In genomic region chr11:98409341-98409822, GRCm38 (mm10) we compare ENCODE assay signal across 9 mouse cellular contexts. TPM values are rescaled to one million over a fixed set of nuclear protein-coding genes. Genes with fewer than 3 reads are reported as not detected.
DNase-seq lines count a peak whose midpoint lies in the region; ATAC-seq lines count a peak whose summit lies in the region.
"Had no signal": no experiment of that assay in that cellular context is flagged by ENCODE, and none has a peak within 500 bp of the region (broad histone marks: within the 10 kb centered on the region; RNA-seq: fewer than 3 reads in every experiment).

No protein-coding gene starts in this region.

- DNase-seq in heart, adult 11 months = no peak
- peak; percentile 82 for DNase-seq in kidney, postnatal 14 days
- no peak for DNase-seq in cerebellum, postnatal 10 days
- no peak for DNase-seq in layer of hippocampus, adult 11-12 months (ENCODE audit: low spot score)
- DNase-seq in spleen, postnatal 10 days (ENCODE audit: low spot score in 2 of 2) = no peak

- peak; percentile 16; the same call in 1 of the 2 replicates for ATAC-seq in heart, embryonic 14.5 days (ENCODE audit: insufficient number of reproducible peaks, insufficient read depth, low FRiP score, low read depth)
- peak; percentile 47; the same call in 1 of the 2 replicates for ATAC-seq in forebrain, embryonic 16.5 days
- ATAC-seq in neural tube, embryonic 12.5 days (ENCODE audit: low FRiP score, low read depth) = no peak

- peak overlapping the region in 1 of 2 experiments; percentile 65; a peak in 2 of 4 replicates for H3K27ac ChIP-seq in heart, embryonic 14.5 days (replicated peaks in 1 of 2; ENCODE audit: control insufficient read depth in 1 of 2, insufficient read depth in 1 of 2, low read depth in 2 of 2, low read length in 2 of 2)
- no peak overlapping the region for H3K27ac ChIP-seq in forebrain, embryonic 16.5 days (ENCODE audit: low read length)
- H3K27ac ChIP-seq in neural tube, embryonic 12.5 days = no peak overlapping the region
- H3K27ac ChIP-seq: liver, embryonic 15.5 days had no signal

- H3K4me2 ChIP-seq in heart, embryonic 14.5 days (ENCODE audit: low read length) = peak overlapping the region; percentile 51
- H3K4me2 ChIP-seq in forebrain, embryonic 16.5 days (ENCODE audit: low read length) = no peak overlapping the region
- peak overlapping the region; percentile 39 for H3K4me2 ChIP-seq in neural tube, embryonic 12.5 days (replicated peaks)
- H3K4me2 ChIP-seq: liver, embryonic 15.5 days had no signal

- H3K4me3 ChIP-seq in heart, embryonic 14.5 days (ENCODE audit: control insufficient read depth in 1 of 2, insufficient read depth in 1 of 2, low read depth in 1 of 2, low read length in 2 of 2) = peak overlapping the region in 1 of 2 experiments; percentile 3; a peak in 2 of 4 replicates
- H3K4me3 ChIP-seq in forebrain, embryonic 16.5 days (replicated peaks; ENCODE audit: low read length) = no peak overlapping the region
- H3K4me3 ChIP-seq in neural tube, embryonic 12.5 days = no peak overlapping the region
- H3K4me3 ChIP-seq: liver, embryonic 15.5 days had no signal

- no peaks in the 10 kb centered on the region for H3K27me3 ChIP-seq in heart, embryonic 14.5 days (ENCODE audit: control insufficient read depth, insufficient read depth, low read length)
- peaks cover 10% of the 10 kb centered on the region for H3K27me3 ChIP-seq in forebrain, embryonic 16.5 days (replicated peaks; ENCODE audit: control insufficient read depth, insufficient read depth, low read length)
- peaks cover 21% of the 10 kb centered on the region for H3K27me3 ChIP-seq in neural tube, embryonic 12.5 days (replicated peaks)

- 5% methylated on average over 9 of the region's 10 CpGs for WGBS in heart, embryonic 14.5 days
- 2% methylated on average over 9 of the region's 10 CpGs for WGBS in forebrain, embryonic 16.5 days
- 2% methylated on average over 10 of the region's 10 CpGs for WGBS in neural tube, embryonic 12.5 days

- no peaks in the 10 kb centered on the region; the same call in 1 of the 2 replicates for H3K36me3 ChIP-seq in heart, embryonic 14.5 days (ENCODE audit: control insufficient read depth, insufficient read depth, low read length)
- H3K36me3 ChIP-seq in forebrain, embryonic 16.5 days (ENCODE audit: control insufficient read depth, insufficient read depth) = no peaks in the 10 kb centered on the region
- no peaks in the 10 kb centered on the region for H3K36me3 ChIP-seq in neural tube, embryonic 12.5 days
- H3K36me3 ChIP-seq: liver, embryonic 15.5 days had no signal

- peak overlapping the region; percentile 60 for H3K9ac ChIP-seq in heart, embryonic 14.5 days (ENCODE audit: low read length)
- H3K9ac ChIP-seq in forebrain, embryonic 16.5 days (replicated peaks; ENCODE audit: low read depth, low read length) = no peak overlapping the region
- no peak overlapping the region for H3K9ac ChIP-seq in neural tube, embryonic 12.5 days
- H3K9ac ChIP-seq: liver, embryonic 15.5 days had no signal

- peaks cover 29 to 31% of the 10 kb centered on the region in 2 experiments for H3K4me1 ChIP-seq in heart, embryonic 14.5 days (ENCODE audit: control insufficient read depth in 2 of 2, insufficient read depth in 2 of 2, low read length in 2 of 2)
- peaks cover 22% of the 10 kb centered on the region for H3K4me1 ChIP-seq in forebrain, embryonic 16.5 days (replicated peaks; ENCODE audit: control insufficient read depth, insufficient read depth, low read length)
- peaks cover 34% of the 10 kb centered on the region for H3K4me1 ChIP-seq in neural tube, embryonic 12.5 days

- H3K9me3 ChIP-seq in heart, embryonic 14.5 days (ENCODE audit: control insufficient read depth, low read length) = no peaks in the 10 kb centered on the region
- no peaks in the 10 kb centered on the region for H3K9me3 ChIP-seq in forebrain, embryonic 16.5 days (ENCODE audit: control insufficient read depth, low read length)
- no peaks in the 10 kb centered on the region for H3K9me3 ChIP-seq in neural tube, embryonic 12.5 days
- H3K9me3 ChIP-seq: liver, embryonic 15.5 days had no signal

RNA-seq across cellular contexts. Expression of gene Erbb2, which starts 2.9 kb away (rescaled TPM):
- polyA plus RNA-seq in heart, embryonic 14.5 days (2014; fragmentation: Nextera tagmentation; extraction: Ambion mirVana) = 54.5 and 55.1 TPM in 2 replicates
- polyA plus RNA-seq in forebrain, embryonic 16.5 days (2015; fragmentation: Nextera tagmentation; extraction: Ambion mirVana) = 4.9 and 6.2 TPM in 2 replicates
- polyA plus RNA-seq in neural tube, embryonic 12.5 days (2016; fragmentation: Nextera tagmentation; extraction: Ambion mirVana) = 16.4 and 17.5 TPM in 2 replicates

RNA-seq across cellular contexts. Expression of gene Pgap3, which starts 9.1 kb away (rescaled TPM):
- polyA plus RNA-seq in heart, embryonic 14.5 days (2014; fragmentation: Nextera tagmentation; extraction: Ambion mirVana) = 14.2 and 15.5 TPM in 2 replicates
- polyA plus RNA-seq in forebrain, embryonic 16.5 days (2015; fragmentation: Nextera tagmentation; extraction: Ambion mirVana) = 7.4 and 9.4 TPM in 2 replicates
- polyA plus RNA-seq in neural tube, embryonic 12.5 days (2016; fragmentation: Nextera tagmentation; extraction: Ambion mirVana) = 9.0 and 9.5 TPM in 2 replicates

RNA-seq across cellular contexts. Expression of gene Pnmt, which starts 23.1 kb away (rescaled TPM):
- 0.70 and 0.86 TPM in 2 replicates for polyA plus RNA-seq in heart, embryonic 14.5 days (2014; fragmentation: Nextera tagmentation; extraction: Ambion mirVana)
- polyA plus RNA-seq in forebrain, embryonic 16.5 days (2015; fragmentation: Nextera tagmentation; extraction: Ambion mirVana) = 0.21 and 0.86 TPM in 2 replicates
- polyA plus RNA-seq in neural tube, embryonic 12.5 days (2016; fragmentation: Nextera tagmentation; extraction: Ambion mirVana) = 0.49 and 1.2 TPM in 2 replicates
- polyA plus RNA-seq: liver, embryonic 15.5 days had no signal

RNA-seq across cellular contexts. Expression of gene Tcap, which starts 25.8 kb away (rescaled TPM):
- 169 and 178 TPM in 2 replicates for polyA plus RNA-seq in heart, embryonic 14.5 days (2014; fragmentation: Nextera tagmentation; extraction: Ambion mirVana)
- polyA plus RNA-seq in forebrain, embryonic 16.5 days (2015; fragmentation: Nextera tagmentation; extraction: Ambion mirVana) = 0.23 and 0.26 TPM in 2 replicates
- 2.7 and 2.9 TPM in 2 replicates for polyA plus RNA-seq in neural tube, embryonic 12.5 days (2016; fragmentation: Nextera tagmentation; extraction: Ambion mirVana)

RNA-seq across cellular contexts. Expression of gene Mien1, which starts 29.4 kb away (rescaled TPM):
- 120 and 138 TPM in 2 replicates for polyA plus RNA-seq in heart, embryonic 14.5 days (2014; fragmentation: Nextera tagmentation; extraction: Ambion mirVana)
- polyA plus RNA-seq in forebrain, embryonic 16.5 days (2015; fragmentation: Nextera tagmentation; extraction: Ambion mirVana) = 243 and 253 TPM in 2 replicates
- 192 and 196 TPM in 2 replicates for polyA plus RNA-seq in neural tube, embryonic 12.5 days (2016; fragmentation: Nextera tagmentation; extraction: Ambion mirVana)
